Mouse (Mus musculus): ENCODE measurements at regions not wholly inside any gene's neighbourhood (a gene's known extent, or its start where the extent isn't known, plus 50 kb on each side); places are given as distances from the start of the nearest gene placed in this dataset.

- H3K36me3 ChIP-seq (ENCODE audit: control insufficient read depth, insufficient read depth): no peaks in the 10 kb centered on the region
- H3K9me3 ChIP-seq (replicated peaks; ENCODE audit: control insufficient read depth, low read length): no peaks in the 10 kb centered on the region
- H3K4me2 ChIP-seq (ENCODE audit: low read depth, low read length): no peak overlapping the region
- H3K4me1 ChIP-seq (ENCODE audit: control insufficient read depth, low read depth, low read length): no peaks in the 10 kb centered on the region; the same call in none of the 2 replicates
- H3K4me3 ChIP-seq (ENCODE audit: low read depth, low read length): no peak overlapping the region
- H3K27ac ChIP-seq (ENCODE audit: low read length): peak overlapping the region; percentile 77
- no peak overlapping the region for H3K9ac ChIP-seq (ENCODE audit: low read depth, low read length)
- 64% methylated on average over 4 of the region's 4 CpGs for WGBS (ENCODE audit: insufficient replicate concordance)
- ATAC-seq (ENCODE audit: low read depth): peak; percentile 73
- H3K27me3 ChIP-seq (ENCODE audit: control insufficient read depth, insufficient read depth, low read depth, low read length): no peaks in the 10 kb centered on the region
Observed at GRCm38 (mm10) chr8:46386553-46386952, 84.3 kb upstream of the Acsl1 start.

- no peaks in the 10 kb centered on the region; the same call in none of the 2 replicates for H3K4me1 ChIP-seq (ENCODE audit: control insufficient read depth, low read depth, low read length)
- peak overlapping the region; percentile 80 for H3K27ac ChIP-seq (ENCODE audit: low read length)
- H3K4me3 ChIP-seq (ENCODE audit: low read depth, low read length): no peak overlapping the region
- 53% methylated on average over 5 of the region's 5 CpGs for WGBS (ENCODE audit: insufficient replicate concordance)
- ATAC-seq (ENCODE audit: low read depth): peak; percentile 76
- no peaks in the 10 kb centered on the region for H3K27me3 ChIP-seq (ENCODE audit: control insufficient read depth, insufficient read depth, low read depth, low read length)
- H3K36me3 ChIP-seq (ENCODE audit: control insufficient read depth, insufficient read depth): no peaks in the 10 kb centered on the region
- no peaks in the 10 kb centered on the region for H3K9me3 ChIP-seq (replicated peaks; ENCODE audit: control insufficient read depth, low read length)
- H3K9ac ChIP-seq (ENCODE audit: low read depth, low read length): no peak overlapping the region
- H3K4me2 ChIP-seq (ENCODE audit: low read depth, low read length): no peak overlapping the region
Observed at GRCm38 (mm10) chr8:46387037-46387436, 83.8 kb upstream of the Acsl1 start.

- no peaks in the 10 kb centered on the region for H3K36me3 ChIP-seq (ENCODE audit: control insufficient read depth, insufficient read depth)
- H3K9me3 ChIP-seq (replicated peaks; ENCODE audit: control insufficient read depth, low read length): no peaks in the 10 kb centered on the region
- H3K9ac ChIP-seq (ENCODE audit: low read depth, low read length): no peak overlapping the region
- H3K27ac ChIP-seq (ENCODE audit: low read length): no peak overlapping the region
- H3K4me1 ChIP-seq (ENCODE audit: control insufficient read depth, low read depth, low read length): no peaks in the 10 kb centered on the region; the same call in none of the 2 replicates
- H3K4me3 ChIP-seq (ENCODE audit: low read depth, low read length): no peak overlapping the region
- H3K27me3 ChIP-seq (ENCODE audit: control insufficient read depth, insufficient read depth, low read depth, low read length): no peaks in the 10 kb centered on the region
- no peak for ATAC-seq (ENCODE audit: low read depth)
- H3K4me2 ChIP-seq (ENCODE audit: low read depth, low read length): no peak overlapping the region
- 65% methylated on average over 3 of the region's 3 CpGs for WGBS (ENCODE audit: insufficient replicate concordance)
Observed at GRCm38 (mm10) chr8:46388421-46388820, 82.4 kb upstream of the Acsl1 start.

- H3K27ac ChIP-seq (ENCODE audit: low read length): no peak overlapping the region
- 66% methylated on average over 6 of the region's 6 CpGs for WGBS (ENCODE audit: insufficient replicate concordance)
- no peaks in the 10 kb centered on the region for H3K9me3 ChIP-seq (replicated peaks; ENCODE audit: control insufficient read depth, low read length)
- no peak overlapping the region for H3K4me2 ChIP-seq (ENCODE audit: low read depth, low read length)
- no peak overlapping the region for H3K9ac ChIP-seq (ENCODE audit: low read depth, low read length)
- H3K27me3 ChIP-seq (ENCODE audit: control insufficient read depth, insufficient read depth, low read depth, low read length): no peaks in the 10 kb centered on the region
- ATAC-seq (ENCODE audit: low read depth): no peak
- no peaks in the 10 kb centered on the region for H3K36me3 ChIP-seq (ENCODE audit: control insufficient read depth, insufficient read depth)
- H3K4me1 ChIP-seq (ENCODE audit: control insufficient read depth, low read depth, low read length): no peaks in the 10 kb centered on the region; the same call in none of the 2 replicates
- no peak overlapping the region for H3K4me3 ChIP-seq (ENCODE audit: low read depth, low read length)
Observed at GRCm38 (mm10) chr8:46390431-46390830, 80.4 kb upstream of the Acsl1 start.

- Histone ChIP-seq H3K9ac (ENCODE audit: low read depth, low read length) (no peak overlapping the region), H3K36me3 (ENCODE audit: control insufficient read depth, insufficient read depth) (no peaks in the 10 kb centered on the region), H3K4me1 (ENCODE audit: control insufficient read depth, low read depth, low read length) (no peaks in the 10 kb centered on the region; the same call in 1 of the 2 replicates), H3K27me3 (ENCODE audit: control insufficient read depth, insufficient read depth, low read depth, low read length) (no peaks in the 10 kb centered on the region), H3K9me3 (replicated peaks; ENCODE audit: control insufficient read depth, low read length) (no peaks in the 10 kb centered on the region), H3K27ac (ENCODE audit: low read length) (no peak overlapping the region), H3K4me3 (ENCODE audit: low read depth, low read length) (no peak overlapping the region), H3K4me2 (ENCODE audit: low read depth, low read length) (no peak overlapping the region)
- 57% methylated on average over 6 of the region's 6 CpGs for WGBS (ENCODE audit: insufficient replicate concordance)
- no peak for ATAC-seq (ENCODE audit: low read depth)
Observed at GRCm38 (mm10) chr8:46391678-46392077, 79.2 kb upstream of the Acsl1 start.

GRCm38 (mm10) chr8:46393296-46393695 is 77.5 kb upstream of the Acsl1 start:
- WGBS (ENCODE audit: insufficient replicate concordance): 68% methylated on average over 5 of the region's 5 CpGs
- H3K27ac ChIP-seq (ENCODE audit: low read length): no peak overlapping the region
- no peaks in the 10 kb centered on the region for H3K4me1 ChIP-seq (ENCODE audit: control insufficient read depth, low read depth, low read length)
- H3K9me3 ChIP-seq (replicated peaks; ENCODE audit: control insufficient read depth, low read length): no peaks in the 10 kb centered on the region
- no peaks in the 10 kb centered on the region for H3K36me3 ChIP-seq (ENCODE audit: control insufficient read depth, insufficient read depth)
- no peak overlapping the region for H3K9ac ChIP-seq (ENCODE audit: low read depth, low read length)
- no peaks in the 10 kb centered on the region for H3K27me3 ChIP-seq (ENCODE audit: control insufficient read depth, insufficient read depth, low read depth, low read length)
- no peak for ATAC-seq (ENCODE audit: low read depth)
- H3K4me2 ChIP-seq (ENCODE audit: low read depth, low read length): no peak overlapping the region
- no peak overlapping the region for H3K4me3 ChIP-seq (ENCODE audit: low read depth, low read length)

- H3K4me1 ChIP-seq (ENCODE audit: control insufficient read depth, low read depth, low read length): no peaks in the 10 kb centered on the region
- ATAC-seq (ENCODE audit: low read depth): no peak
- 72% methylated on average over 5 of the region's 5 CpGs for WGBS (ENCODE audit: insufficient replicate concordance)
- no peaks in the 10 kb centered on the region for H3K9me3 ChIP-seq (replicated peaks; ENCODE audit: control insufficient read depth, low read length)
- H3K4me2 ChIP-seq (ENCODE audit: low read depth, low read length): no peak overlapping the region
- H3K36me3 ChIP-seq (ENCODE audit: control insufficient read depth, insufficient read depth): no peaks in the 10 kb centered on the region
- H3K27ac ChIP-seq (ENCODE audit: low read length): no peak overlapping the region
- no peaks in the 10 kb centered on the region for H3K27me3 ChIP-seq (ENCODE audit: control insufficient read depth, insufficient read depth, low read depth, low read length)
- no peak overlapping the region for H3K9ac ChIP-seq (ENCODE audit: low read depth, low read length)
- H3K4me3 ChIP-seq (ENCODE audit: low read depth, low read length): no peak overlapping the region
Observed at GRCm38 (mm10) chr8:46394750-46395149, 76.1 kb upstream of the Acsl1 start.

GRCm38 (mm10) chr8:46395348-46395747 is 75.5 kb upstream of the Acsl1 start:
- Histone ChIP-seq H3K4me2 (ENCODE audit: low read depth, low read length) (no peak overlapping the region), H3K9ac (ENCODE audit: low read depth, low read length) (no peak overlapping the region), H3K4me1 (ENCODE audit: control insufficient read depth, low read depth, low read length) (no peaks in the 10 kb centered on the region), H3K9me3 (replicated peaks; ENCODE audit: control insufficient read depth, low read length) (no peaks in the 10 kb centered on the region), H3K27ac (ENCODE audit: low read length) (no peak overlapping the region), H3K36me3 (ENCODE audit: control insufficient read depth, insufficient read depth) (no peaks in the 10 kb centered on the region), H3K4me3 (ENCODE audit: low read depth, low read length) (no peak overlapping the region), H3K27me3 (ENCODE audit: control insufficient read depth, insufficient read depth, low read depth, low read length) (no peaks in the 10 kb centered on the region)
- 61% methylated on average over 1 of the region's 1 CpGs for WGBS (ENCODE audit: insufficient replicate concordance)
- ATAC-seq (ENCODE audit: low read depth): no peak

- Histone ChIP-seq H3K4me3 (ENCODE audit: low read depth, low read length) (no peak overlapping the region), H3K9me3 (replicated peaks; ENCODE audit: control insufficient read depth, low read length) (no peaks in the 10 kb centered on the region), H3K4me1 (ENCODE audit: control insufficient read depth, low read depth, low read length) (no peaks in the 10 kb centered on the region), H3K4me2 (ENCODE audit: low read depth, low read length) (no peak overlapping the region), H3K27ac (ENCODE audit: low read length) (no peak overlapping the region), H3K27me3 (ENCODE audit: control insufficient read depth, insufficient read depth, low read depth, low read length) (no peaks in the 10 kb centered on the region), H3K9ac (ENCODE audit: low read depth, low read length) (no peak overlapping the region), H3K36me3 (ENCODE audit: control insufficient read depth, insufficient read depth) (no peaks in the 10 kb centered on the region)
- ATAC-seq (ENCODE audit: low read depth): no peak
- 48% methylated on average over 2 of the region's 2 CpGs for WGBS (ENCODE audit: insufficient replicate concordance)
Observed at GRCm38 (mm10) chr8:46397081-46397480, 73.8 kb upstream of the Acsl1 start.

All from liver, embryonic 16.5 days (tissue).